Mouse (Mus musculus): Measurements from ENCODE around the gene Xpo6. TPM values are rescaled to one million over a fixed set of nuclear protein-coding genes. Genes with fewer than 3 reads are reported as not detected.

Gene Xpo6
- polyA plus RNA-seq, 1 experiment from 2014 or later = 20.0 TPM

GRCm38 (mm10) chr7:126240814-126241360, 40.6 kb upstream of the Xpo6 start:
- Histone ChIP-seq H3K4me2 (replicated peaks; ENCODE audit: low read depth) (no peak overlapping the region), H3K9me3 (ENCODE audit: control insufficient read depth) (no peaks in the 10 kb centered on the region), H3K27me3 (replicated peaks; ENCODE audit: control insufficient read depth, insufficient read depth, low read length) (no peaks in the 10 kb centered on the region), H3K4me3 (ENCODE audit: low read depth, low read length) (no peak overlapping the region), H3K9ac (ENCODE audit: low read depth, low read length) (no peak overlapping the region), H3K27ac (ENCODE audit: low read depth, low read length) (no peak overlapping the region), H3K4me1 (replicated peaks; ENCODE audit: control insufficient read depth, insufficient read depth, low read length) (no peaks in the 10 kb centered on the region), H3K36me3 (ENCODE audit: control insufficient read depth, insufficient read depth) (no peaks in the 10 kb centered on the region)
- ATAC-seq = no peak
- no peak for TF ChIP-seq CTCF (IDR thresholded peaks at IDR 0.05; ENCODE audit: low read depth)
- WGBS = 67% methylated on average over 14 of the region's 14 CpGs

DNA sequence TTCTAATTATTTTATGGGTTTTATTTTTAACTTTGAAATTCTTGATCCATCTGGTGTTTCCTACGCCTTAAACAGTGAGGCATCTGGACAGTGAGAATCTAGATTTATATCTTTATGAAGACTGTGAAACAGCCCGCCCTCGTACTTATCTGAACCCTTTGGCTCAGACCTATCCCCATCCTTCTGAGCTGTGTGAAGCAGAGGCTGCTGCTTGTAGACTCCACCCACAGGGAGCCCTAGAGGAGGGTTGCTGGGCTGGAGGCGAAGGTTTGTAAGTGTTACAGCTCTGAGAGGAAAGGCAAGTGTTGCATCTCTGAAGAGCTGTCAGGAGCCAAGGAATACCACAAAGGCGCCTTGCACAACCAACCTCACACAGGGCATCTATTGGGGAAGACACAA, 36.5 kb upstream of the Xpo6 start:
- no peak overlapping the region for H3K4me3 ChIP-seq (ENCODE audit: low read depth, low read length)
- no peaks in the 10 kb centered on the region for H3K36me3 ChIP-seq (ENCODE audit: control insufficient read depth, insufficient read depth)
- H3K27ac ChIP-seq (ENCODE audit: low read depth, low read length) = no peak overlapping the region
- no peak for TF ChIP-seq CTCF (IDR thresholded peaks at IDR 0.05; ENCODE audit: low read depth)
- 64% methylated on average over 5 of the region's 5 CpGs for WGBS
- no peak overlapping the region for H3K9ac ChIP-seq (ENCODE audit: low read depth, low read length)
- no peaks in the 10 kb centered on the region for H3K9me3 ChIP-seq (ENCODE audit: control insufficient read depth)
- no peaks in the 10 kb centered on the region for H3K4me1 ChIP-seq (replicated peaks; ENCODE audit: control insufficient read depth, insufficient read depth, low read length)
- H3K4me2 ChIP-seq (replicated peaks; ENCODE audit: low read depth) = no peak overlapping the region
- no peak for ATAC-seq
- no peaks in the 10 kb centered on the region for H3K27me3 ChIP-seq (replicated peaks; ENCODE audit: control insufficient read depth, insufficient read depth, low read length)

DNA sequence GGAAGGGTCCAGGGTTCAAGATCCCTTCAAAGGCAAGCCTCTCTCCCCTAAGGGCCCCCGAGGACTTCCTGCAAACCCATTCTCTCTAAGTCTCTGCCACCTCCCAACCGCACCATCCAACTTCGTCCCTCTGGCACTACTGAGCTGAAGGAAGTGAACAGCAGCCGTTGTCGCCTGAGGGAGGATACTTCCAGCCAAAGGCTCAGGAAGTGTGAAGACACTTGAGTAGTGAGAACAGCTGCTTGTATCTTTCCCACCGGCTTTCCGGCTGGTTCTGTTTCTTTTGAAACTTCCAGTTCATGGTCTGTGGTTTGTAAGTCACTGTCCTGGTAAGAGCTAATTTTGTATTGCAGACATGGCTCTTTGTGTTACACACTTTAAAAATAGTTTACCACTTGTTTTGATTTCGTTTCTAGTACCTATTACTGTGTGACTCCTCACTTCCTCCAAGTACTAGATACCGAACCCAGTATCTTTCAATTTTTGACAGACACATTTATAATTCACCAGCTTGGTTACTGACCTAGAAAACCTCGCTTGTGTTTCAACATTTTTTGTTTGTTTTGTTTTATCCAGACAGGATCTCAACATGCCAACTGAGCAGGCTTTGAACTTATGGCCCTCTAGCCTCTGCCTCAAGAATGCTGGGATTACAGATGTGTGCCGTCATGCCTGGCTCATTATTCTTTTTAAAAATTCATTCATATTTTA, 35.9 kb upstream of the Xpo6 start:
- TF ChIP-seq CTCF (IDR thresholded peaks at IDR 0.05; ENCODE audit: low read depth) = no peak
- Histone ChIP-seq H3K4me2 (replicated peaks; ENCODE audit: low read depth) (no peak overlapping the region), H3K27ac (ENCODE audit: low read depth, low read length) (no peak overlapping the region), H3K9ac (ENCODE audit: low read depth, low read length) (no peak overlapping the region), H3K36me3 (ENCODE audit: control insufficient read depth, insufficient read depth) (no peaks in the 10 kb centered on the region), H3K9me3 (ENCODE audit: control insufficient read depth) (no peaks in the 10 kb centered on the region), H3K4me1 (replicated peaks; ENCODE audit: control insufficient read depth, insufficient read depth, low read length) (no peaks in the 10 kb centered on the region), H3K27me3 (replicated peaks; ENCODE audit: control insufficient read depth, insufficient read depth, low read length) (no peaks in the 10 kb centered on the region), H3K4me3 (ENCODE audit: low read depth, low read length) (no peak overlapping the region)
- ATAC-seq = no peak
- WGBS = 57% methylated on average over 11 of the region's 11 CpGs

DNA sequence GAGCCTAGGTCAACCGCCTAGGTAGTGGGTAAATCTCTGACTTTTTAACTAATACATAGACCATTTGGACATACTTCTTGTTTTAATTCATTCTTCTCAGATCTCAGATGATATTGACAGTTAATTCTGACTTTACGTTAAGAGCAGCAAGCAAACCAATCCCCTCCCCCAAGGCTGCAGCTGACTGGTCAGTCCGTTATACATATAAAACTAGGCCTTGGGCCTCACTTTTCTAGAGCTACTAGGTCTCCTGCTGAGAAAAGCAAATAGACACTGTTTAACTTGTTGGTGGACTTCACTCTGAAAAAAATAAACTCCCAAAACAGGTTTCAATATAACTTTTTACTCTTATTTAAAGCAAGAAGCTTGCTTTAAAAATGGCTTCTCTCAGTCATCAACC, 34.3 kb upstream of the Xpo6 start:
- Histone ChIP-seq H3K4me3 (ENCODE audit: low read depth, low read length) (no peak overlapping the region), H3K27me3 (replicated peaks; ENCODE audit: control insufficient read depth, insufficient read depth, low read length) (no peaks in the 10 kb centered on the region), H3K4me2 (replicated peaks; ENCODE audit: low read depth) (no peak overlapping the region), H3K9ac (ENCODE audit: low read depth, low read length) (no peak overlapping the region), H3K36me3 (ENCODE audit: control insufficient read depth, insufficient read depth) (no peaks in the 10 kb centered on the region), H3K27ac (ENCODE audit: low read depth, low read length) (no peak overlapping the region), H3K9me3 (ENCODE audit: control insufficient read depth) (no peaks in the 10 kb centered on the region), H3K4me1 (replicated peaks; ENCODE audit: control insufficient read depth, insufficient read depth, low read length) (no peaks in the 10 kb centered on the region)
- ATAC-seq = no peak
- TF ChIP-seq CTCF (IDR thresholded peaks at IDR 0.05; ENCODE audit: low read depth) = no peak
- 72% methylated on average over 3 of the region's 3 CpGs for WGBS

GRCm38 (mm10) chr7:126232345-126233071, 32.2 kb upstream of the Xpo6 start:
- WGBS = 50% methylated on average over 7 of the region's 8 CpGs
- no peaks in the 10 kb centered on the region for H3K4me1 ChIP-seq (replicated peaks; ENCODE audit: control insufficient read depth, insufficient read depth, low read length)
- no peaks in the 10 kb centered on the region for H3K36me3 ChIP-seq (ENCODE audit: control insufficient read depth, insufficient read depth)
- no peaks in the 10 kb centered on the region for H3K9me3 ChIP-seq (ENCODE audit: control insufficient read depth)
- no peaks in the 10 kb centered on the region for H3K27me3 ChIP-seq (replicated peaks; ENCODE audit: control insufficient read depth, insufficient read depth, low read length)
- H3K9ac ChIP-seq (ENCODE audit: low read depth, low read length) = no peak overlapping the region
- TF ChIP-seq CTCF (IDR thresholded peaks at IDR 0.05; ENCODE audit: low read depth) = no peak
- H3K4me2 ChIP-seq (replicated peaks; ENCODE audit: low read depth) = no peak overlapping the region
- ATAC-seq = no peak
- H3K27ac ChIP-seq (ENCODE audit: low read depth, low read length) = no peak overlapping the region
- H3K4me3 ChIP-seq (ENCODE audit: low read depth, low read length) = no peak overlapping the region

- ATAC-seq = no peak
- Histone ChIP-seq H3K27me3 (replicated peaks; ENCODE audit: control insufficient read depth, insufficient read depth, low read length) (no peaks in the 10 kb centered on the region), H3K9me3 (ENCODE audit: control insufficient read depth) (no peaks in the 10 kb centered on the region), H3K36me3 (ENCODE audit: control insufficient read depth, insufficient read depth) (no peaks in the 10 kb centered on the region), H3K9ac (ENCODE audit: low read depth, low read length) (no peak overlapping the region), H3K4me1 (replicated peaks; ENCODE audit: control insufficient read depth, insufficient read depth, low read length) (no peaks in the 10 kb centered on the region), H3K4me2 (replicated peaks; ENCODE audit: low read depth) (no peak overlapping the region), H3K4me3 (ENCODE audit: low read depth, low read length) (no peak overlapping the region), H3K27ac (ENCODE audit: low read depth, low read length) (no peak overlapping the region)
- 58% methylated on average over 8 of the region's 8 CpGs for WGBS
- TF ChIP-seq CTCF (IDR thresholded peaks at IDR 0.05; ENCODE audit: low read depth) = no peak
These were observed 30.3 kb upstream of the Xpo6 start for GRCm38 (mm10) chr7:126230357-126231148.
